Mouse (Mus musculus) cortical plate, adult 2 months (tissue): ENCODE measurements around the gene Micu1.
"Not testable (repeated sequence)": the region's sequence is repeated elsewhere in the genome, so short reads cannot be mapped to it uniquely, and the experiment has no call there.

Experiments
- CTCF ChIP-seq: fragments of 200-500 bp; IDR thresholded peaks from 2 replicates; pipeline ENCODE4 v1.5.1; 2011; ENCODE audit warnings: mild to moderate bottlenecking, control low read depth, low read length; ENCODE audit not compliant: insufficient read depth; ENCODE audit errors: extremely low read depth
- POLR2A ChIP-seq: fragments of 200-500 bp; IDR thresholded peaks from 2 replicates; pipeline ENCODE4 v1.6.1; 2011; ENCODE audit warnings: mild to moderate bottlenecking, low read length, control low read depth; ENCODE audit not compliant: insufficient read depth; ENCODE audit errors: extremely low read depth

GRCm38 (mm10) chr10:59685586-59685985, 16.7 kb upstream of the Micu1 start:
- not testable (repeated sequence) for TF ChIP-seq POLR2A, CTCF
